ENCODE assay signal across 10 mouse cellular contexts in genomic region chr17:29439992-29440391, GRCm38 (mm10). TPM values are rescaled to one million over a fixed set of nuclear protein-coding genes. Genes with fewer than 3 reads are reported as not detected.
DNase-seq lines count a peak whose midpoint lies in the region; ATAC-seq and TF ChIP-seq lines count a peak whose summit lies in the region.
"Had no signal": no experiment of that assay in that cellular context is flagged by ENCODE, and none has a peak within 500 bp of the region (broad histone marks: within the 10 kb centered on the region; RNA-seq: fewer than 3 reads in every experiment).

No protein-coding gene starts in this region.

- no peak for TF ChIP-seq CTCF in heart, adult 2 months (IDR thresholded peaks at IDR 0.05)

- H3K4me2 ChIP-seq in midbrain, embryonic 11.5 days, result no peak overlapping the region
- H3K4me2 ChIP-seq: hindbrain, embryonic 15.5 days had no signal

- H3K9ac ChIP-seq in heart, adult 2 months (ENCODE audit: low read depth, low read length), result no peak overlapping the region
- H3K9ac ChIP-seq in midbrain, embryonic 11.5 days (ENCODE audit: low read length), result no peak overlapping the region
- H3K9ac ChIP-seq: hindbrain, embryonic 15.5 days had no signal

- H3K4me1 ChIP-seq in heart, adult 2 months (ENCODE audit: control insufficient read depth, insufficient read depth, low read length), result peaks cover 24% of the 10 kb centered on the region
- H3K4me1 ChIP-seq in limb, embryonic 10.5 days, result peaks cover 60% of the 10 kb centered on the region
- peaks cover 9% of the 10 kb centered on the region for H3K4me1 ChIP-seq in midbrain, embryonic 11.5 days (ENCODE audit: control insufficient read depth, insufficient read depth, low read length)

- TF ChIP-seq POLR2A in heart, adult 2 months (IDR thresholded peaks at IDR 0.05; ENCODE audit: insufficient read depth, low read depth, low read length), result no peak

- no peaks in the 10 kb centered on the region for H3K9me3 ChIP-seq in limb, embryonic 10.5 days (replicated peaks)
- H3K9me3 ChIP-seq in midbrain, embryonic 11.5 days (ENCODE audit: control insufficient read depth, low read length), result no peaks in the 10 kb centered on the region
- H3K9me3 ChIP-seq: hindbrain, embryonic 15.5 days had no signal

- intact Hi-C loops in heart, adult 2 months (cut with DNase I), result no loop called here
- intact Hi-C loops in left cerebral cortex, postnatal 10 days (cut with DNase I), result loop anchor here (5.0 kb wide), 1 partner anchor 52 kb away; the partner anchor contains the start of gene Pim1

- no peaks in the 10 kb centered on the region for H3K36me3 ChIP-seq in heart, adult 2 months (ENCODE audit: control insufficient read depth, insufficient read depth, low read length)
- no peaks in the 10 kb centered on the region for H3K36me3 ChIP-seq in limb, embryonic 10.5 days
- no peaks in the 10 kb centered on the region for H3K36me3 ChIP-seq in midbrain, embryonic 11.5 days (ENCODE audit: control insufficient read depth, insufficient read depth, low read length)
- H3K36me3 ChIP-seq: hindbrain, embryonic 15.5 days had no signal

- no peaks in the 10 kb centered on the region for H3K27me3 ChIP-seq in heart, adult 2 months (ENCODE audit: control insufficient read depth, insufficient read depth, low read length)
- H3K27me3 ChIP-seq in limb, embryonic 10.5 days (ENCODE audit: low read depth, poor library complexity, severe bottlenecking), result no peaks in the 10 kb centered on the region
- H3K27me3 ChIP-seq in midbrain, embryonic 11.5 days (ENCODE audit: control insufficient read depth, insufficient read depth, low read length), result no peaks in the 10 kb centered on the region
- H3K27me3 ChIP-seq: hindbrain, embryonic 15.5 days had no signal

- 61% methylated on average over 4 of the region's 4 CpGs for WGBS in heart, adult 2 months
- whole genome bisulfite sequencing in limb, embryonic 10.5 days, result 73% methylated on average over 4 of the region's 4 CpGs
- 85% methylated on average over 4 of the region's 4 CpGs for WGBS in midbrain, embryonic 11.5 days

- ATAC-seq in midbrain, embryonic 11.5 days (ENCODE audit: low FRiP score), result no peak

- H3K4me3 ChIP-seq in heart, adult 2 months, result no peak overlapping the region
- no peak overlapping the region for H3K4me3 ChIP-seq in limb, embryonic 10.5 days
- H3K4me3 ChIP-seq in midbrain, embryonic 11.5 days (ENCODE audit: low read depth, low read length), result no peak overlapping the region
- H3K4me3 ChIP-seq: hindbrain, embryonic 15.5 days had no signal

- DNase-seq in heart, adult 2 months, result no peak
- DNase-seq in heart, adult 9 months (ENCODE audit: low spot score in 2 of 2), result no peak
- DNase-seq in 3134 (ENCODE audit: extremely low read depth, insufficient read length, low spot score), result peak; percentile 81
- peak; percentile 68 for DNase-seq in adrenal gland, postnatal 14 days
- DNase-seq in limb, embryonic 10.5 days (ENCODE audit: low spot score), result no peak
- DNase-seq in left cerebral cortex, postnatal 10 days (ENCODE audit: extremely low spot score in 1 of 2, low spot score in 2 of 2), result no peak
- DNase-seq in midbrain, embryonic 11.5 days (ENCODE audit: low spot score, missing footprints), result no peak
- no peak for DNase-seq in cerebellum, postnatal 14 days
- DNase-seq: right cerebral cortex, postnatal 14 days had no signal

- no peak for TF ChIP-seq EP300 in heart, adult 2 months (IDR thresholded peaks at IDR 0.05; ENCODE audit: insufficient read depth, low read depth, low read length)

- H3K27ac ChIP-seq in heart, adult 2 months, result peak overlapping the region; percentile 84
- H3K27ac ChIP-seq in limb, embryonic 10.5 days, result 0 out of 2 replicates have a peak overlapping the region, but pooled peaks have one; percentile 63
- H3K27ac ChIP-seq in midbrain, embryonic 11.5 days (ENCODE audit: low read depth, low read length), result no peak overlapping the region
- H3K27ac ChIP-seq: hindbrain, embryonic 15.5 days had no signal

- H3K79me2 ChIP-seq in heart, adult 2 months (replicated peaks; ENCODE audit: control insufficient read depth, insufficient read depth, low read length), result no peaks in the 10 kb centered on the region

RNA-seq across cellular contexts. Expression of gene Pim1, which starts 50.6 kb away (rescaled TPM):
- 10 to 100 TPM; 17.2 to 20.5 TPM for total RNA-seq in heart, adult 2 months (2021)
- 24.6 and 27.9 TPM in 2 replicates for polyA plus RNA-seq in heart, adult 2 months (2012; rRNA removed)
- total RNA-seq in adrenal gland, postnatal 14 days (2021), result 104 and 129 TPM in 2 replicates
- polyA plus RNA-seq in limb, embryonic 10.5 days (2016; fragmentation: Nextera tagmentation; extraction: Ambion mirVana), result 27.4 and 31.0 TPM in 2 replicates
- total RNA-seq in left cerebral cortex, postnatal 10 days (2021), result 1 to 10 TPM; 3.7 to 5.2 TPM
- polyA plus RNA-seq in midbrain, embryonic 11.5 days (2014; fragmentation: Nextera tagmentation; extraction: Ambion mirVana), result 16.0 and 19.7 TPM in 2 replicates

Comparison
In these comparisons a context has a peak if more than half of its experiments do, and no peak if none do; other contexts are left out.
1. DNase-seq: peak in 3134 (single experiment) and adrenal gland, postnatal 14 days (single experiment); none in heart, adult 2 months (0 of 2), heart, adult 9 months (0 of 2), limb, embryonic 10.5 days (single experiment), left cerebral cortex, postnatal 10 days (0 of 2), midbrain, embryonic 11.5 days (single experiment) and cerebellum, postnatal 14 days (0 of 2).